Mouse (Mus musculus) bone marrow macrophage, adult 2 months (primary cell): ENCODE data around the gene Prelp. TPM values are rescaled to one million over a fixed set of nuclear protein-coding genes. Genes with fewer than 3 reads are reported as not detected.

ENCODE experiments used
- H3K27ac ChIP-seq: 2 replicates; pipeline ENCODE4 v1.5.1; 2012; ENCODE audit warnings: low read depth, low read length; ENCODE audit not compliant: insufficient read depth
- H3K4me1 ChIP-seq: 2 replicates; pipeline ENCODE4 v1.6.1; 2012; ENCODE audit warnings: low read length; ENCODE audit not compliant: control insufficient read depth, insufficient read depth
- H3K4me3 ChIP-seq: 2 replicates; pipeline ENCODE4 v1.5.1; 2012; ENCODE audit warnings: mild to moderate bottlenecking, low read length, moderate library complexity; ENCODE audit not compliant: insufficient read depth
- CTCF ChIP-seq: IDR thresholded peaks from 2 replicates; pipeline ENCODE4 v1.5.1; 2012; ENCODE audit warnings: low read depth, mild to moderate bottlenecking, low read length, moderate library complexity
- POLR2A ChIP-seq: IDR thresholded peaks from 2 replicates; pipeline ENCODE4 v1.6.1; 2012; ENCODE audit warnings: mild to moderate bottlenecking, low read depth, low read length, borderline replicate concordance
- polyA plus RNA-seq: library from polyadenylated mRNA; stranded (reverse); fragments of >200 nt; gene quantifications from 2 replicates; pipeline ENCODE4 v1.2.4, GENCODE M21; 2012; ENCODE audit not compliant: missing spikeins, insufficient read depth, insufficient read length

Prelp gene
- polyA plus RNA-seq, 1 experiment, result 0.40 TPM

DNA sequence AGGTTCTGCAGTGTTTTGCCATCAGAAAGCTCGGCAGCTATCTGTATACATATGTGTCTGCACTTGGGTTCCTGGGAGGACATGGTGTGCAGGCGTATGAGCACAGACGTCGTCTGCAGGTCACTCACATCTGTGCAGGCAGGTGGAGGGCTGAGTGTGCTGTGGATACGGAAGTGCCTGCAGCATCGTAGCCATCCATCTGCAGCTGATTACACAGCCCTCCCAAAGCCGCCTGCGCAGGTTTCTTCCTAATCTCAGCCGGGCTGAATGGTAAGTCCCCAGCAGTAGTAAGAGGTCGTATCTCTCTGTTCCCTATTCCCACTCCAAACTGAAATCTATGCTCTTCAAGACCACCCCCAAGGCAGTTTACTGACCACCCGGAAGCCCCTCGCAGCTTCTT lies 14.8 kb downstream of the Prelp start:
- TF ChIP-seq CTCF, result no peak
- TF ChIP-seq POLR2A, result no peak
- H3K4me1 ChIP-seq, result peaks cover 4% of the 10 kb centered on the region; the same call in 1 of the 2 replicates
- H3K4me3 ChIP-seq, result no peak overlapping the region
- H3K27ac ChIP-seq, result no peak overlapping the region

- no peak for TF ChIP-seq CTCF
- no peak for TF ChIP-seq POLR2A
- H3K4me1 ChIP-seq, result no peaks in the 10 kb centered on the region
- H3K27ac ChIP-seq, result no peak overlapping the region
- no peak overlapping the region for H3K4me3 ChIP-seq
Measured at GRCm38 (mm10) chr1:133900825-133901224, 20.4 kb downstream of the Prelp start.

DNA sequence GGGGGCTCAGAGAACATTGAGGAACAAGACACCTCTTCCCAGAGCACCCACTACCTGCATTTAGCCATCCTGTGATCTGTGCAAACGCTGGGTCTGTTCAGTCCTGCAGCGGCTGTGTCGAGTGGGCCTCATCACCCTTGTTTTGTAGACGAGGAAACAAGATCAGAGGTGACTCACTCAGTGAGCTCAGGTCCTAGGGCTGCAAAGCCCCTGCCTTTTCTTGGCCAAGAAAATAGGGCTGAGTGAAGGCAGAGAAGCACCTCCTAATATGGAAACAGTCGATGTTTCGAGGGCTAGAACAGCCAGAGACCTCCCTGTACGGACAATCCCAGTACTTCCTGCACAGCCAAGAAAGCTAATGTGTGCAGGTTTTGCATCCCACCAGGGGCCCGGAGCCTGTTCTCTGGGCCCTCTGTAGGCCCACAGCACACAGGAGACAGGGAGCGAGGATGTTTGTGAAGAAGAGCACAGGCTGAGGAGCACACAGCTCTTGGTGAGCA lies 22.1 kb downstream of the Prelp start:
- TF ChIP-seq POLR2A (no peak), CTCF (no peak)
- no peaks in the 10 kb centered on the region for H3K4me1 ChIP-seq
- H3K27ac ChIP-seq, result no peak overlapping the region
- no peak overlapping the region for H3K4me3 ChIP-seq

GRCm38 (mm10) chr1:133897293-133897692 lies 23.9 kb downstream of the Prelp start:
- Histone ChIP-seq H3K4me1 (no peaks in the 10 kb centered on the region), H3K4me3 (no peak overlapping the region), H3K27ac (no peak overlapping the region)
- TF ChIP-seq POLR2A (no peak), CTCF (no peak)

DNA sequence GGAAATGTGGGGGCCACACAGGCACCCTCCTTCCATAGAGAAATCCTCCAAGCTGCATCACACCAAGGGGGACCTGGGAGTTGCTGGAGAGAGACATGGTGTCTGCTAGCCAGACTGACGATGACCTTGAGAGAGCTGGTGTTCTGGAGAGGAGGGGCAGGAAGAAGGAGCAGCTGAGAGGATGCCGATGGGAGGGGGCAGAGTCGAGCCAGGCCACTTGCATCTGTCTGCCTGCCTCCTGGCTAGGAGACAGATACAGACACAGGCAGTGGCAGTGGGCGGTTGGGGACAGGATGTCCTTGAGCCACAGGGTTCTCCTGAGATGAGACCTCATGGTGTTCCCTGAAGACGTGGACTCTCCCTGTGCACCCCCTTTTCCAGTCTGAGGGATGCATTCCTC lies 29.7 kb downstream of the Prelp start:
- Histone ChIP-seq H3K4me1 (no peaks in the 10 kb centered on the region), H3K27ac (no peak overlapping the region), H3K4me3 (no peak overlapping the region)
- TF ChIP-seq POLR2A, result no peak
- no peak for TF ChIP-seq CTCF

DNA sequence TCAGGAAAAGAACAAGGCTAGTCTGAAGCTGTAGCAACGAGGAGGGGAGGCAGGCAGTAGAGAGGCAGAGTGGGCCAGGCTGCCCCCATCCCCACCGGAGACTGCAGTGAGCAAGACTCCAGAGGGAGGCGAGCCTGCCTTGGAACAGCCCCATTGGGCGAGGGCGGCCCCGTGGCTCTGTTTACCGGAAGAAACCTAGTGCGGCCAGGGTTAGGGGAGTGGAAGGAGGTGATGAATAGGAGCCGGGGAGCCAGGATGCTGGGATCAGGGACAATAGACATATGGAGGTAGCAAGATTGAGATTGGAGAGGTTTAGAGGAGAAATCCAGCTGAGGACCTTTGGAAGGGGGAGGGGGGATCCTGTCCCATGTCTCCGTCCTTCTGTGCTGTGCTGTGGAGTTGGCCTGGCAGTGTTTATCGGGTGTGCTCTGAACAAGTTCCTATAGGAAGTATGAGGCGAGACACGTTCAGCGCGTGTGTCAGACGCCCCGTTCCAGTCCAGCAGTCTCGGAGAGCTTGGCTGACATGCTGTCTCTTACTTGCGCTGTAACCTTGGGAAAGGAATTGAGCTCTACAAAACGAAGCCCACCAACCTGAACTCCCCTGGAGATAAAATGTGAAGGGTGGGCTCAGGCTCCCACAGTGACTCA lies 31.1 kb downstream of the Prelp start:
- TF ChIP-seq CTCF, result no peak
- no peak for TF ChIP-seq POLR2A
- no peak overlapping the region for H3K4me3 ChIP-seq
- no peaks in the 10 kb centered on the region for H3K4me1 ChIP-seq
- H3K27ac ChIP-seq, result no peak overlapping the region

DNA sequence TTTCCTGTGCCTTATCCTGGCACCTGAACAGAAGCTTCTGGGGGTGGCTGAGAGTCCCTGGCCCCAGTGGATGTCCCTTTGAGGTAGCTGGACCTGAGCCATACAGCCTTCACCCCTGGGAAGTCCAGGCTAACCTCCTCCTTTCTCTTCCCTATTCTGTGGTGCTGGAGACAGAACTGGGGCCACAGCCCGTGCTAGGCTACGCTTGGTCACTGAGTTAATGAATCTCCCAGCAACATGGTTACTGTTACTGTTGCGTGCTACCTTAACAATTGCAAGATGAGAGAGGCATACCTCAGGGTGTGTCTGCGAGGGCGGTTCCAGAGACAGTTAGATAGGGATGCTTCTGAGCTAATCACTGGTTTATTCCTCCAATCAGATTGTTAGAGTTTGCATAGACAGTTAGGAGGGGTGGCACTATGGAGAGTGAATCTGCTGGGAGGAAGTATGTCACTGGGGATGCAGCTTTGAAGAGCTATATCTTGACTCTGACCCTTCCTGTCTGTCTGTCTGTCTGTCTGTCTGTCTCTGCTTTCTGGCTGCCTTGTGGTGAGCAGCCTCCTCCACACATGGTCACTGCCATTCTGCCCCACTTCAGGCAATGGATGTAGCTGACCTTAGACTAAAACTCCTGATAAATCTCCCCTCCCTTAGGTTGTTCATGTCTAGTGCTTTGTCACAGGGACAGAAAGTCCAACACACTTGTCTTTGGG lies 33.5 kb downstream of the Prelp start:
- no peak for TF ChIP-seq CTCF
- no peak for TF ChIP-seq POLR2A
- Histone ChIP-seq H3K4me3 (no peak overlapping the region), H3K27ac (no peak overlapping the region), H3K4me1 (no peaks in the 10 kb centered on the region)

- TF ChIP-seq CTCF, result no peak
- TF ChIP-seq POLR2A, result no peak
- H3K4me1 ChIP-seq, result no peaks in the 10 kb centered on the region
- H3K4me3 ChIP-seq, result no peak overlapping the region
- H3K27ac ChIP-seq, result no peak overlapping the region
Measured at GRCm38 (mm10) chr1:133887044-133887443, 34.2 kb downstream of the Prelp start.

- H3K4me3 ChIP-seq, result no peak overlapping the region
- H3K27ac ChIP-seq, result no peak overlapping the region
- TF ChIP-seq CTCF (no peak), POLR2A (no peak)
- no peaks in the 10 kb centered on the region for H3K4me1 ChIP-seq
Measured at GRCm38 (mm10) chr1:133886431-133886830, 34.8 kb downstream of the Prelp start.

GRCm38 (mm10) chr1:133885811-133886210 lies 35.4 kb downstream of the Prelp start:
- TF ChIP-seq CTCF, result no peak
- no peak for TF ChIP-seq POLR2A
- Histone ChIP-seq H3K27ac (no peak overlapping the region), H3K4me3 (no peak overlapping the region), H3K4me1 (no peaks in the 10 kb centered on the region)
